Mouse (Mus musculus): ENCODE results near the gene Gm44790.

Gm44790 gene

DNA sequence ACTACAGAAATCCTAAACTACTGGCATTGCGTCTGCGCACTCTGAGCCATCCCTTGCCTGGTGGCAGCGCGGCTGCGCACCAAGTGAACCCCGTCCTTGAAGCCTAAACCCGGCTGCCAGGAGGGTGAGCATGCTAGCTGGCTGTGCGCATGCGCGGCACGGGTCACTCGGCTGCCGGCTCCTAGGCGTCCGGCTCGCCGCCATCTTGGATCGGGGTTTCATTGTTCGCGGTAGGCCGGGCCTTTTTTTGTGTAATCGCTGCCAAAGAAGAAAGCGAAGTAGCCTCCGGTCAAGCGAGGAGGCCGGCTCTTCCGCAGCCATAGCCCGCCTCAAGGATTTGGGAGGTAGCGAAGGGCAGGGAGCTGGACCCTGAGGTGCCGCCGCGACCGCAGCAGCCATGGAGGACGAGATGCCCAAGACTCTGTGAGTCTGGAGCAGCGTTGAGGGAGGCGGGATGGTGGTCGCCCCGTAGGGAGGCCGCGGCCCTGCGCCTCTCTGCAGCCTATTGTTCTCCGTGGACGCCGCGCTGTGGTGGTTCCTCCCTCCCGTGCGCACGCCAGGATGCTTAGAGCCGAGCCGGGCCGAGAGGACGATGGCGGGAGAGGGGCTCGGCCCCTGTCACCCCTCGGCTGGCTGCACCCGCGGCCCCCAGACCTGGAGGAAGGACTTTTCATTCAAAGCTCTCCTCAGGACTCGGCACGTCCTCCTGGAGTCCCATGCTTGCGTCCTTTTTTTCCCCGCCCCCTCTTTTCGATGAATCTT lies 22.2 kb upstream of the Gm44790 start, which contains the start of gene Tia1:
TSS of gene Tia1 (plus strand) at position 120 of the 762 bp plus-strand sequence.
- DNase-seq (ENCODE audit: low spot score in 2 of 2): peak; percentile 94 to 96

DNA sequence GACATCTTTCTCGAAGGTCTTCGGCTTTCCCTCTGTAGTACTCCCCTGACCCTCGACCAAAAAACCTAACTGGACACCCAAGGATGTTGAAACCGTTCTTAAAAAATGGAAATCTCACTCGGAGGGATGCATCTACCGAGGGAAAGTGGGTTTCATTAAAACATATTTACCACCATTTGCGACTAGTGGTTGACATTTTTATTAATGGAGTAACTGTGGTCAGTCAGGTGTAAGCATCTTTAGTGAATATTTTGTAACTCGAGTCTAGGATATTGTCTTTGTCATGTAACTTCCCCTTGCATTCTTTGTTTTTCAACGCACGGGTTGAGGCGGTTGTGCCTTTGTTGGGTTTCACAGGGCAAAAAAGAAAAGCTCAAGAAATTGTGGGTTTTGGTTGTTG lies 21.5 kb upstream of the Gm44790 start:
- DNase-seq (ENCODE audit: low spot score in 2 of 2): no peak

DNA sequence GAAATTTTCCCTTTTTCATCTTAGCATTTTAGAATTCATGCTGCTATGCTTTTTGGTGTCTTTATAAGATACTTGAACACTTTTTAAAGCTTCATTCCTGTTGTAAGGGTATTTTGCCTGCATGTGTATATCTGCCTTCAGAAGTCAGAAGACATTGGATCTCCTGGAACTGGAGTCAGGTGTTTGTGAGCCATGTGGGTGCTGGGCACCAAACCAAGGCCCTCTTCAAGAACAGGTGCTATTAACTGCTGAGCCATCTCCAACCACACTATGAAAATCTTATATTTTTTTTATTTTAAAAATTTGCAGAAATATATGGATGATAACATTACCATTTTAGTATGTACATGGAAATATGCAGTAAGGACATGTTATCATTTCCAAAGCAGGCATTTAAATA lies 20.2 kb upstream of the Gm44790 start:
- no peak for DNase-seq (ENCODE audit: low spot score in 2 of 2)

DNA sequence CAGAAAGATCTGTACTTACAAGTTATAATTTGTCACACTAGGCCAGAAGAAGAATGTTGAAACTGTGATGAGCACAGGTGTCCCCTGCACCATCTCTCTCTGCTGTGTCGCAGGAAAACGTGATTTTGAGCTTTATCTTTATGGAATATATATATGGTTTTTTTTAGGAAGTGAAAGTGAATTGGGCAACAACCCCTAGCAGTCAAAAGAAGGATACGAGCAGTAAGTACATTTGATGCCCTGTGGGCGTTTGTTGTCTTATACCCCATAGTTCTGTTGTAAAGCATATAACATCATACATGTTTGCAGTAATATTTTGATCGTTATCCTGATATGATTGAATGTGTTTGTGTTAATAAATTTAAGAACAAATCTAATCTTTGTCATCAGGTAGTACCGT lies 7.7 kb upstream of the Gm44790 start:
- DNase-seq (ENCODE audit: low spot score in 2 of 2): no peak

DNA sequence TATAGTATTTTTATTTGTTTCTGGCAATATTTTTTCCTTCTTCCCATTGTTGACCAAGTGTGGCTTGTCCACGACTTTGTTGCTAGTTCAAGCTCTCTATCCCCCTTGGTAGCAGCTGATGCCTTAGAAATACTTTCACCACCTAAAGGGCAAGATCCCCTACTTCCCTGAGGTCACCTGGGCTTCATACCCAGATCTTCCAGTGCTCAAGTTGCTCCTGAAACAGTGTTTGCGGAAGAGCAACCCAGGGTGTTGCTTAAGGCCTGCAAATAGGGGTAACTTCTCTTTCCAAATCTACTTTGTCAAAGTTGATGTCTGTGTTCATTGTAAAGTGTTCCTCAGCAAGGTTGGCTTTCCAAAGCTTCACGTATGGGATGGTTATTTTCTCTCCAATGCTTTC lies 7.2 kb upstream of the Gm44790 start:
- DNase-seq (ENCODE audit: low spot score in 2 of 2): no peak

DNA sequence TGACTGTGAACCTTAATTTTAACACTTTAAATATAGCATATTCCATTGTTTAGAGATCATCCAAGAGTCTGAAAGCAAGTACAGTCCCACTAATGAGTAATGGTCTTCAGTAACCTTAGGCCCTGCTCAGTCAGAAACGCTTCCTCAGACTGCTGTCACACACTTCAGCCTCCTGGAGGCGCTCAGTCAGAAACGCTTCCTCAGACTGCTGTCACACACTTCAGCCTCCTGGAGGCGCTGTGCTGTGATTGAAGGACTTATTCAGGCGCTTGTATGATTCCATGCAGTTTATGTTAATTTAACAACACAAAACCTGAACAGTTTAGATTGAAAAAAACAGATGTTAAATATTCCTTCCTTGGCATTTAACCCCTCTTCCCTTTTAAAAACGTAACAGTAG lies 6.0 kb upstream of the Gm44790 start:
- DNase-seq (ENCODE audit: low spot score in 2 of 2): peak; percentile 11 to 46

DNA sequence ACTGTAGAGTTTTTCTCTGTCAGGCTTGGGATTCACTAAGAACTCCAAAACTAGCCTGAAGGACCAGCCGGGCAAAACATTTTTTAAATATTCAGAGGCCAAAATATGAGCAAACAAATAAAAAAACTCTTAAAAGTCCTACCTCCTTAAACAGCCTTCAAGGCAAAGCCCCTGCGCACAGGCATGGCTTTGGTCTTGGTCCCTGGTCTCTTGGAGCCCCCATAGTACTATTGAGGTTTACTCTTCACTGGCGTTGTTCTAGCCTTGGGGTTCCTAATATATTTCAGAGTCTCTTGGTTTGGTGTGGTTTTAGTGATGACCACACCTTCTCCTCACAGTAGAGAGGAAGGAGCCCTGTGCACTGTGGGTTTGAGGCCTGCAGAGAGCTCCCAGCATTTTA lies 5.1 kb downstream of the Gm44790 start:
- no peak for DNase-seq (ENCODE audit: low spot score in 2 of 2)

DNA sequence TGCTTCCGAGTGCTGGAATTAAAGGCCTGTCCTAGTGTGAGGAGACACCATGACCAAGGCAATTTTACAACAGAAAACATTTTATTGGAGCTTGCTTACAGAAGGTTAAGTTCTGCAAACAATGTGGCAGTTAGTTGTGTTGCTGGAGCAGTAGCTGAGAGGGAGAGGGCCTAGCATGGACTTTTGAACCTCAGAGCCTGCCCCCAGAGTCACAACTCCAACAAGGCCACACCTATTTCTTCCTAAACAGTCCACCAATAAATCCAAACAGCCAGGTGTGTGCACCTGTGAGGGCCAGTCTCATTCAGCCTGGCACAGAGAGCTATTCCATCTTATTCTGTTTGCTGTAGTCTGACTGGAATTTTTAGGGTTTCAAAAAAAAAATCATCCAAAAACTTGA lies 7.2 kb downstream of the Gm44790 start:
- DNase-seq (ENCODE audit: low spot score in 2 of 2): no peak

DNA sequence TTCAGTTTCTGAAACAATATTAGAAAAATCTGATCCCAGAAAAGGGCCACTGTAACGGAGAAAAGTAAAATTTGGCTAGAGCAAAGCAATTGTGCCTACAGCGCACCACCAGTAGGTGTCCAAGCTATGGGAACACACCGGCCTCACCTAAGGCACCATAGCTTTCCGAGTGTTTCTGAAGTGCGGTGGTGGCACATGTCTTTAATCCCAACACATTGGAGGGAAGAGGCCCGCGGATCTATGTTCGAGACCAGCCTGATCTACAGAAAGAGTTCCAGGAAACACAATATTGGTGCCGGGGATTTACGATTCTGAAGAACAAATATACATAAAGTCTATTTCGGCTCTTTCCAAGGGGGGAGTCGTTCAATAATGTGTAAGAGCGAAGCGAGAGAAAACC lies 11.3 kb downstream of the Gm44790 start:
- peak; percentile 46 to 63 for DNase-seq (ENCODE audit: low spot score in 2 of 2)

DNA sequence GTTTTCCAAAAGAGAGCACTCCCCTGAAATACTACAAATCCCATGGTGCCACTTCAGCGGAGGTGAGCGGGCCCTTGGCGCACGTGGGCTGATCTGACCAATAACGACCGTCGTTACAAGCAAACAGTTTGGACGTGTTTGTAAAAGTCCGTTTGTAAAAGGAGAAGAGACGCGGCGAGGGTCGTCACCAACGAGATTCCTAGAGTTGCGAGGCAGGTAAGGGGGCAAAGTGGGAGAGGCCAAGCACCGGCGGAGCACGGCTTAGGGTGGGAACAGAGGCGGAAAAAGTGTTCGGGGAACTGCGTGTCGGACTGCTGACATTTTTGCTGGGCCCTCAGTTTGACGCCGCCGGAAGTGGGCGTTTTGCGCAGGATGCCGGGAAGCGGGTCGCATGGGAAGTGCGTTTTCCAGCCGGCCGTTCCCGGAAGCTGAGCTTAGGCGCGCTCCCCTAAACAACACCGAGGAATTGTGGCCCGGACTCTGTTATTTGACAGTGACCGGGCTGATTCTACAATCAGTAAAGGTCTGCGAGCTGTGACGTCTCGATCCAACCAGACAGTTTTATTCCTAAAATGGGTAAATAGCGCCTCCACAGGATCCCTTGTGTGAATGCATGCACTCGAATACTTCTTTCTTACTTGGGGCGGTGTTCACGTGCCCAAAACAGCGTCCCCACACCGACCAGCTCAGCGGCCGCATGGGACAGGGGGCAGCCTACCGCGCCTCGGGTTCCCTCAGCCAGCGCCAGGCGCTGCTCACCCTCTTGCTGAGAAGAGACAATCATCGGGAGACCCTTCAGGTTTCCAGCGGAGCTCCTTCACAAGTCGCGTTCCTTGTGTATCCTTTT lies 12.0 kb downstream of the Gm44790 start, which contains the start of gene C87436:
TSS of gene C87436 (plus strand) at position 103 of the 847 bp plus-strand sequence.
- peak; percentile 89 to 91 for DNase-seq (ENCODE audit: low spot score in 2 of 2)

DNA sequence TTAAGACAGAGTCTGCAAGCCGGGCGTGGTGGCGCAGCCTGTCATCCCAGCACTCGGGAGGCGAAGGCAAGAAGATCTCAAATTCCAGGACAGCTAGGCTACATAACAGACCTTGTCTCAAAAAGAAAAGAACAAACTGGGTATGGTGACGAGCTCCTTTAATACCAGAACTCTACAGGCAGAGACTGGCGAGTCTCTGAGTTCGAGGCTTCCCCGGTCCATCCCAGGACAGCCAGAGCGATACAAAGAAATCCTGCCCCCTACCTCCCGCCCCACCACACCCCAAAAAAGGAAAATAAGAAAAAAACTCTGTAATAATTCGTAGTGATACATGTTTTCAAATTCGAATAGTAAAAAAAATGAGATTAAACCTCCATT lies 12.7 kb downstream of the Gm44790 start:
- DNase-seq (ENCODE audit: low spot score in 2 of 2): no peak

DNA sequence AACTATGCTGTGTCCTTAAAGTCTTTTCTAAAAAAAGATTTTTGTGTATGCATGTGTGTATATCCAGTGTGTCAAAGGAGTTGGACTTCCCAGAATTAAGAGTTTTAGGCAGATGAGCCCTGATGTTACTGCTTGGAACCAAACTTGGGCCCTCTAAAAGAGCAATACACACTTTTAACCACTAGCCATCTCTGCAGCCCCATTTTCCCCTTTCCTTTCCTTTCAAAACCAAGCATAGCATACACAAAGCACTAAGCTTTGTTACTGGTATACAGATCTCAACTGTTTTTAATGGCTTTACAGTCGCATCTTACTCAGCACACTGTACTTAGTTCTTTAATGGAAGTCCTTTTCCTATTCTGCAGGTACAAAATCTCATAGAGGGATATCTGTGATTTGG lies 13.1 kb downstream of the Gm44790 start:
- no peak for DNase-seq (ENCODE audit: low spot score in 2 of 2)

DNA sequence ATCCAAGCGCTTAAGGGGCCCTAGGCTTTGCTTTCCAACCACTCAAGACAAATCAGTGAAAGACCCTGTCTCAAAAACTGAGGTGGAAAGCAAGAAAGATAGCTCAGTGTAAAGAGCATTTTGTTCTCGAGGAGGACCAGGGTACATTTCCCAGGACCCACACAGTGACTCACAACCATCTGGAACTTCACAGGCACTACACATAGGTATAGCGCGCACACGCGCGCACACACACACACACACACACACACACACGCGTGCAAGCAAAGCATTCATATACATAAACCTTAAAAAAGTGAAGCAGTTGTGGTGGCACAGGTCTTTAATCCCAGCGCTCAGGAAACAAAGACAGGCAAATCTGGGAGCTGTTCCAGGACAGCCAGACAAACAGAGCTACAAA lies 15.1 kb downstream of the Gm44790 start:
- no peak for DNase-seq (ENCODE audit: low spot score in 2 of 2)

DNA sequence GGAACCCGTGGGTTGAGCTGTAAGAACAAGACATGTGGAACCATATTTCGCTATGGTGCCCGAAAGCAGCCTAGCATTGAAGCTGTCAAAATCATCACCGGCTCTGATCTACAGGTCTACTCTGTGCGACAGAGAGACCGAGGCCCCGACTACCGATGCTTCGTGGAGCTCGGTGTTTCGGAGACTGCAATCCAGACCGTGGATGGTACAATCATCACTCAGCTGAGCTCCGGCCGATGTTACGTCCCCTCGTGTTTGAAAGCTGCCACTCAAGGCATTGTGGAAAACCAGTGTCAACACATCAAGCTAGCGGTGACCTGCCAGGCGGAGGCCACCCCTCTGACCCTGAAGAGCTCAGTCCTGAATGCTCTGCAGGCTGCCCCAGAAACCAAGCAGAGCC lies 19.1 kb downstream of the Gm44790 start:
- DNase-seq (ENCODE audit: low spot score in 2 of 2): no peak

DNA sequence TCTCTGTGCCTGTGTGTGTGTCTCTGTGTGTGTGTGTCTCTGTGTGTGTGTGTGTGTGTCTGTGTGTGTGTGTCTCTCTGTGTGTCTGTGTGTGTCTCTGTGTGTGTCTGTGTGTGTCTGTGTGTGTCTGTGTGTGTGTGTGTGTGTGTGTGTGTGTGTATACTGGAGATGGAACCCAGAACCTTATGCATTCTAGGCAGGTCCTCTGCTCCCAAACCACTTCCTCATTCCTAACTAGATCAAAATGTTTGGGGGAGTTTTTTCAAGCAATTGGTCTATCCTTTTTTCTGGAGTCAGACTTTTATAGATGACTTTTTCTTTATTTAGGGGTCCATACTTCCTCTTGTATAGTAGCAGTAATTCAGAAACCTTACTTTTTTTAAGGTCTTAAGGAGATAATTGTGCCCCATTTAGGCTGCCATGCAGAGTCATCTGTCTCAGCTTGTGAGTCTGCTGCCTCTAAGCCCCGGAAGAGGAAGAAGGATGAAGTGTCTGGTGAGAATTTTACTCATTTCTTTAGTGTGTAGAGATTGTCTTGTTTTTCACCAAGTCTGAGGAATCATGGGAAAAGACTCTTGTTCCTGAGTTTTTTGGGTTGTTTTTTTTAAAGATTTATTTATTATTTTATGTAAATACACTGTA lies 20.6 kb downstream of the Gm44790 start:
- no peak for DNase-seq (ENCODE audit: low spot score in 2 of 2)

DNA sequence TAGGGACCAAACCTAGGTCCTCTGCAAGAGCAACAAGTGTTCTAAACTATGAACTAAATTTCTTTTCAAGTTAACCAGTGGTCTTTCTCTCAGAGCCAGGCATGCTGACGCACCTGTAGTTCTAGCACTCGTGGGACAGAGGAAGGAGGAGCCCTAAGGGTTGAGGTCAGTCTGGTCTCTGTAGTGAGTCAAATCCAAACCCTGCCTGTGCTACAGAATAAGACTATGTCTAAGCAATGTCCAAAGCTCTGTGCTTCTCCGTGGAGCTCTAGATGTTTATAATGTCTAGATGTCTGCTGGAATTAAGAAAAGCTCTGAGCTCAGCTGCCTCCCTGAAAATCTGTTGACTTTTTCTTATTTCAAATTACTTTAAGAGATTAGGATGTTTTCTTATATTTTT lies 30.3 kb downstream of the Gm44790 start:
- DNase-seq (ENCODE audit: low spot score in 2 of 2): no peak

DNA sequence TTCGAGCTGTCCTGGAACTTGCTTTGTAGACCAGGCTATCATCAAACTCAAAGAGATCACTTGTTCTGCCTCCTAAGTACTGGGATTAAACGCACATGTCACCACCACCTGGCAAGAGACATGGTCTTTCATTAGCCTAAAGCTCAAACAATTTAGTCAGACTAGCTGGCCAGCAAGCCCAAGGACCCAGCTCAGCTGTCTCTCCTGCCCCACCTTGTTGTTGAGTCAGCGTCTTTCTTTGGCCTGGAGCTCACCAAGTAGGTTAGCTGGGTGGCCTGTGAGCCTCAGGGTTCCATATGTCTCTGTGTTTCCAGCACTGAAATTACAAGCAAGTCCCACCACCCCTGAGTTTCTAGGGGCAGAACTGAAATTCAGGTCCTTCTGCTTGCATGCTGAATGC lies 36.6 kb downstream of the Gm44790 start:
- no peak for DNase-seq (ENCODE audit: low spot score in 2 of 2)

DNA sequence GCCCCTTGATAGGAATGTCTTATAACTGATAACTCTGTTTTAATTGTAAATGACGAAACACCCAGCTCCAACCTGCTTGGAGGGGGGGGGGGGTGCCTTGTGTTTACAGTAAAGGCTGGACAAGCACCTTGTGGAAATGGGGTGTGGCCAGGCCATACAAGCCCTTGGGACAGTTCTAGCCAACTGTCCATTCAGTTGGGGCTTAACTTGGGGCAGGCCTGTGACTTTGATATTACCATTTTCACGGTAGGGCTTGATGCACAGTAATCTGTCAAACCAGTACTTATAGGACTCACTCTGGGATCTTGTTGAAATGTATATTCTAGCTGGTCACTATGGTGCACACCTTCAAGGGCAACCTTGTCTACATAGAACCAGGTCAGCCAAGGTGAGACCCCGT lies 44.9 kb downstream of the Gm44790 start:
- no peak for DNase-seq (ENCODE audit: low spot score in 2 of 2)

DNA sequence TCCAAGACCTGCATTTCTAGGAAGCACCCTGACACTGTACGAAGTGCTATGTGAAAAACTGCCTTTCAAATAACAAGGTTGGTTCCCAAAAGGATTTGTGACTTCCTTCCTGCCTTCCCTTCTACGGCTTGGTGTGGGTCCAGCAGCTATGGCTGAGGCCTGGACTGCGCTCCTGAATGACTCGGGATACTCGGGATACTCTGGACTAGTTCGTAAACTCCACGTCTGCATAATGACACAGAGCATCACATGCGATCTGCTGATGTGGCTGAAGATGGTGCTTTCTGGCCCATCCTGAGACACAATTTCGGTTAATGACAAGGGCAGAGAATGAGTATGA lies 45.3 kb downstream of the Gm44790 start:
- DNase-seq (ENCODE audit: low spot score in 2 of 2): no peak

DNA sequence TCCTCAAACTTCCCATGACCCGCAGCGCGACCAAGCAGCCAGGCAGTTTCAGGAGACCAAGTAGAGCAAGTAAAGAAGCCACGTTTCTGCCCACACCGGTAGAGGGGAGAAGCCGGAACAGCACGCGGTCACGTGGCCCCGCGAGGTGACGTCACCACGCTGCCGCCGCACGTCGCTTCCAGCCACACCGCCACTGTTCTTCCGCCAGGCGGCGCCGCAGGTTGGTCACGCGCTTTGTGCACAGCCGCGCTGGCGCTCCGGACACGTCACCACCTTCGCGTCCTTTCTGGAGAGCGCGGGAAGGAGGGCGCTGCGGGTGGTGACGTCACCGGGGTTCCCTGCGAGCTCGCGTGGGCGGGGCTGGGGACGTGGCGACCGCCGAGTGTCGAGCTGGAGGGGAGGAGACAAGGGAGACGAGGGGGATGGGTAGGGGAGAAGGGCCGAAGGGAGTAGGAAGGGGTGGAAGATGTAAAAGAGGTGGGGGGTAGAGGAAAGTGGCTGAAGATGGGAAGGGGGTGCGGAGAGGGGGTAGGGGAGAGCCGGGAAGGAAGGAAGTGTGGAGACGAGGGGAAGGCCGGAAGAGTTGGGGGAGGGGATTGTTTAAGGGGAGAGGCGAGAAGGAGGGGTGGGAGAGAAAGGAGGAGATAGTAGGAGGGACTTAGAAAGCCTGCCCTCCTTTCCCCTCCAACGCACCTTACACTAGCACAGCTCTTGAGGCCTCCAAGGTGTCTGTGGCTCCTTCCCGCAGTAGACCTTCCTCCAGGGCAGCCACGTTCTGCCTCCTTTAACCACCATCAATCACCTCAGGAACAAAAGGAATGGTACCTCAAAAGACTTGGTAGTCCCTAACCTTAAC lies 45.9 kb downstream of the Gm44790 start:
- peak; percentile 99 to 100 for DNase-seq (ENCODE audit: low spot score in 2 of 2)

DNA sequence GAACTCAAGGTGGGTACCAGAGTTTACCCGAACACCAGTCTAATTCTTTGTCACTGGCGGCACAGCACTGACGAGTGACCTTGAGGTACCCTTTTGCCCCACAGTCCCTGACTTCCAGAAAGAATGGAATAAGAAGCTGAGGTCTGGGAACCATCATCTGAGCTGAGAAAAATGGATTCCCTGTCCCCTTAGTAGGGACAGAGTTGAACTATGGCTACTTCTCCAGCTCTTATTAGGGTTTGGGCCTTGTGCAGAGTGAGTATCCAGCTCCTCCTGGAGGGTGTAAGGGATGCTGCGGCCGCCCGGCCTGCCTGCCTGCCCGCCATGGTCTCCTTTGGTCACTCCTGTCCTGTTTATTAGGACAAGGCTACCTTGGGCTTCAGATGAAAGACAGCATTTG lies 46.6 kb downstream of the Gm44790 start:
- DNase-seq (ENCODE audit: low spot score in 2 of 2): no peak

DNA sequence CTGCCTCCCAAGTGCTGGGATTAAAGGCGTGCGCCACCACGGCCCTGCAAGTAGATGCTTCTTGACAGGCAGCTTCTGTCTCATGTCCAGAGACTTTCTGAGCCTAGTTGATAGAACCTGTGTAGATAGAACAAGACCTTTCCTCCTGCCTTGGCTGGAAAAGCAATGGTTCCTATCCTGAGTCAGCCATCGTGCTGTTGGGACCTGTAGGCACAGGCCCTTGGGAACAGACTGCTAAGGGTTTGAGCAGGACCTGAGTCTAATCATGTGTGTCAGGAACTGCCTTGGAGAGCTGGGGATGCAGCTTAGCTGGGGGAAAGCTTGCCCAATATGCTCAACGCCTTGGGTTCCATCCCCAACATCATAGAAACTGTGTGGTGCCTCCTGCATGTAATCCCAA lies 47.6 kb downstream of the Gm44790 start:
- DNase-seq (ENCODE audit: low spot score in 2 of 2): no peak
